Comparison of ENCODE assay signal across 13 mouse cellular contexts in the genomic region with DNA sequence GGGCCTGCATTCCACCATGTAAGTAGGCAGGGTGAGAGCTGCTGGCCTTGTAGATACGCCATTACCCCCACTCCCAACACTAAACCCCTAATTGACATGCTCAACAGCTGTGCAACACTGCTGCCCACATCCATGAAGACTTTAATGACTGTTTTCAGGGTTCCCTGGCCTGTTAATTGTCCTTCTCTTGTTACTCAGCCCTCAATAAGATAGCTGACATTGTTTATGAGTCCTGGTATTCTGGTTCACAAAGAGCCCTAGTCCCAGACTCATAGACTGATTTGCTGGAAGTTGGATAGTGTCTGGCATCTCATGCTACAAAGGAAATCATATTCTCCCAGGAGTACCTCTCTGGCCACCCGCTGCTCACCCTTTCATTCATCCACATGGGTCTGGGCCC.
A peak's percentile ranks its signal among the peaks of the same experiment; 100 is the strongest.
DNase-seq lines count a peak whose midpoint lies in the region; ATAC-seq and TF ChIP-seq lines count a peak whose summit lies in the region.
"Had no signal": no experiment of that assay in that cellular context is flagged by ENCODE, and none has a peak within 500 bp of the region (broad histone marks: within the 10 kb centered on the region; RNA-seq: fewer than 3 reads in every experiment).

No protein-coding gene starts in this region.

- no peaks in the 10 kb centered on the region for H3K36me3 ChIP-seq in heart, embryonic 12.5 days
- no peaks in the 10 kb centered on the region for H3K36me3 ChIP-seq in midbrain, embryonic 12.5 days
- no peaks in the 10 kb centered on the region for H3K36me3 ChIP-seq in midbrain, embryonic 16.5 days (ENCODE audit: control insufficient read depth, insufficient read depth, low read length)
- no peaks in the 10 kb centered on the region for H3K36me3 ChIP-seq in forebrain, embryonic 16.5 days (ENCODE audit: control insufficient read depth, insufficient read depth)

- H3K9ac ChIP-seq in heart, embryonic 12.5 days, result no peak overlapping the region
- no peak overlapping the region for H3K9ac ChIP-seq in midbrain, embryonic 12.5 days (replicated peaks)
- H3K9ac ChIP-seq in midbrain, embryonic 16.5 days (ENCODE audit: low read depth, low read length), result no peak overlapping the region
- H3K9ac ChIP-seq in forebrain, embryonic 16.5 days (replicated peaks; ENCODE audit: low read depth, low read length), result no peak overlapping the region

- no peak overlapping the region for H3K4me3 ChIP-seq in heart, embryonic 12.5 days
- no peak overlapping the region for H3K4me3 ChIP-seq in midbrain, embryonic 12.5 days
- no peak overlapping the region for H3K4me3 ChIP-seq in midbrain, embryonic 16.5 days (ENCODE audit: low read depth, low read length)
- no peak overlapping the region for H3K4me3 ChIP-seq in forebrain, embryonic 16.5 days (replicated peaks; ENCODE audit: low read length)
- no peak overlapping the region for H3K4me3 ChIP-seq in cerebellum, adult 2 months (replicated peaks; ENCODE audit: insufficient read depth, low read depth, low read length)
- no peak overlapping the region for H3K4me3 ChIP-seq in left cerebral cortex, adult 2 months

- 60% methylated on average over 2 of the region's 2 CpGs for WGBS in heart, embryonic 12.5 days
- 65% methylated on average over 2 of the region's 2 CpGs for WGBS in midbrain, embryonic 12.5 days
- 40% methylated on average over 2 of the region's 2 CpGs for WGBS in midbrain, embryonic 16.5 days
- WGBS in forebrain, embryonic 16.5 days, result 17% methylated on average over 2 of the region's 2 CpGs
- 58% methylated on average over 2 of the region's 2 CpGs for whole genome bisulfite sequencing in cerebellum, adult 2 months

- H3K4me1 ChIP-seq in heart, embryonic 12.5 days (replicated peaks), result peaks cover 13% of the 10 kb centered on the region
- H3K4me1 ChIP-seq in midbrain, embryonic 12.5 days, result peaks cover 12% of the 10 kb centered on the region
- H3K4me1 ChIP-seq in midbrain, embryonic 16.5 days (ENCODE audit: control insufficient read depth, insufficient read depth, low read length), result no peaks in the 10 kb centered on the region
- peaks cover 8% of the 10 kb centered on the region for H3K4me1 ChIP-seq in forebrain, embryonic 16.5 days (replicated peaks; ENCODE audit: control insufficient read depth, insufficient read depth, low read length)
- H3K4me1 ChIP-seq in cerebellum, adult 2 months (ENCODE audit: control insufficient read depth, insufficient read depth, low read length), result no peaks in the 10 kb centered on the region

- no peak overlapping the region for H3K4me2 ChIP-seq in heart, embryonic 12.5 days
- H3K4me2 ChIP-seq in midbrain, embryonic 12.5 days (replicated peaks), result no peak overlapping the region
- H3K4me2 ChIP-seq in midbrain, embryonic 16.5 days (ENCODE audit: low read length), result no peak overlapping the region
- no peak overlapping the region for H3K4me2 ChIP-seq in forebrain, embryonic 16.5 days (ENCODE audit: low read length)

- no peaks in the 10 kb centered on the region for H3K9me3 ChIP-seq in heart, embryonic 12.5 days (replicated peaks)
- no peaks in the 10 kb centered on the region for H3K9me3 ChIP-seq in midbrain, embryonic 12.5 days
- H3K9me3 ChIP-seq in midbrain, embryonic 16.5 days (replicated peaks; ENCODE audit: control insufficient read depth, low read length, poor library complexity, severe bottlenecking), result no peaks in the 10 kb centered on the region
- H3K9me3 ChIP-seq in forebrain, embryonic 16.5 days (ENCODE audit: control insufficient read depth, low read length), result no peaks in the 10 kb centered on the region

- no peaks in the 10 kb centered on the region for H3K27me3 ChIP-seq in heart, embryonic 12.5 days (replicated peaks)
- H3K27me3 ChIP-seq in midbrain, embryonic 12.5 days, result no peaks in the 10 kb centered on the region
- no peaks in the 10 kb centered on the region for H3K27me3 ChIP-seq in midbrain, embryonic 16.5 days (ENCODE audit: control insufficient read depth, insufficient read depth, low read depth, low read length)
- no peaks in the 10 kb centered on the region for H3K27me3 ChIP-seq in forebrain, embryonic 16.5 days (replicated peaks; ENCODE audit: control insufficient read depth, insufficient read depth, low read length)
- H3K27me3 ChIP-seq in cerebellum, adult 2 months (ENCODE audit: control insufficient read depth, insufficient read depth, low read length), result no peaks in the 10 kb centered on the region

- intact Hi-C loops in heart, postnatal 36 days (cut with DNase I), result no loop called here
- intact Hi-C loops in left cerebral cortex, adult 2 months (cut with DNase I), result no loop called here

- ATAC-seq in heart, embryonic 12.5 days (ENCODE audit: insufficient number of reproducible peaks, low FRiP score), result no peak; the same call in 1 of the 2 replicates
- ATAC-seq in midbrain, embryonic 12.5 days (ENCODE audit: low FRiP score, low read depth), result 0 out of 2 replicates have a peak, but pooled peaks have one; percentile 30
- no peak for ATAC-seq in midbrain, embryonic 16.5 days
- ATAC-seq in forebrain, embryonic 16.5 days, result peak; percentile 33; the same call in 1 of the 2 replicates

- no peak for TF ChIP-seq POLR2A in cerebellum, adult 2 months (IDR thresholded peaks at IDR 0.05; ENCODE audit: borderline replicate concordance, insufficient read depth, low read length)

- no peak for TF ChIP-seq CTCF in cerebellum, adult 2 months (IDR thresholded peaks at IDR 0.05; ENCODE audit: borderline replicate concordance, insufficient read depth, low read depth, low read length)
- TF ChIP-seq CTCF in left cerebral cortex, adult 2 months (IDR thresholded peaks at IDR 0.05), result no peak

- 0 out of 2 replicates have a peak overlapping the region, but pooled peaks have one; percentile 7 for H3K27ac ChIP-seq in heart, embryonic 12.5 days (ENCODE audit: poor library complexity, severe bottlenecking)
- H3K27ac ChIP-seq in midbrain, embryonic 12.5 days (replicated peaks), result no peak overlapping the region
- no peak overlapping the region for H3K27ac ChIP-seq in midbrain, embryonic 16.5 days (ENCODE audit: low read length)
- H3K27ac ChIP-seq in forebrain, embryonic 16.5 days (ENCODE audit: low read length), result no peak overlapping the region
- H3K27ac ChIP-seq in cerebellum, adult 2 months (ENCODE audit: insufficient read depth, low read length), result no peak overlapping the region
- no peak overlapping the region for H3K27ac ChIP-seq in left cerebral cortex, adult 2 months

- DNase-seq in heart, postnatal 36 days, result no peak
- DNase-seq in frontal cortex, postnatal 36 days (ENCODE audit: low spot score in 2 of 2), result no peak
- no peak for DNase-seq in cerebellum, adult 2 months
- no peak for DNase-seq in left cerebral cortex, adult 2 months (ENCODE audit: extremely low spot score in 1 of 2, low spot score in 2 of 2)
- DNase-seq: adrenal gland, adult 8-10 months; cerebellum, adult 18-20 months; kidney, postnatal 4 days; liver; thymus, postnatal 14 days had no signal

Comparison
In these comparisons a context has a peak if more than half of its experiments do, and no peak if none do; other contexts are left out.
1. ATAC-seq: peak in midbrain, embryonic 12.5 days (single experiment) and forebrain, embryonic 16.5 days (single experiment); none in heart, embryonic 12.5 days (single experiment) and midbrain, embryonic 16.5 days (single experiment).